In the genomic region with DNA sequence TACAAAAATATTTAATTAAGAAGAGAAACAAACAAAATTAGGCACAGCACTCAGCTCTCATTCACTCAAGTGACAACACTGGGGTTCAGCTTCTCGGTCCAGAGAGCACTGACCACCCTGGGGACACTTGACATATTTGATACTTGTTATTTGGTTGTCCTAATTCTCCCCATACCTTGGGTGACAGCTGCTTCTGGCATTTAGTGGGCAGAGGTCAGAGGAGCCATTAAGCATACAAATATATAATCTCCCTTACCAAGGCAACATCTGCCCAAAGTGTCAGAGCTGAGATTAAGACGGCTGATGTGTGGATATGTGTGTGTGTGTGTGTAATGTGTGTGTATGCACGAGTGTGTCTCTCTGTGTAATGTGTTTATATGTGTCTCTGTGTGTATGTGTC, we compare ENCODE assay signal across 35 mouse cellular contexts.
"Had no signal": no experiment of that assay in that cellular context is flagged by ENCODE, and none has a peak within 500 bp of the region (broad histone marks: within the 10 kb centered on the region; RNA-seq: fewer than 3 reads in every experiment).

No protein-coding gene starts in this region.

- ATAC-seq: hindbrain, embryonic 16.5 days; hindbrain, postnatal 0 days; inflammation-experienced regulatory T-cells, adult 6 months; intestine, embryonic 15.5 days; intestine, embryonic 16.5 days; intestine, postnatal 0 days had no signal

- H3K9ac ChIP-seq: heart, embryonic 12.5 days; heart, embryonic 13.5 days; heart, embryonic 15.5 days; hindbrain, embryonic 12.5 days; hindbrain, embryonic 13.5 days; hindbrain, embryonic 14.5 days; hindbrain, embryonic 15.5 days; intestine, embryonic 15.5 days; kidney, embryonic 15.5 days had no signal

- H3K4me1 ChIP-seq: hindbrain, embryonic 12.5 days; intestine, embryonic 15.5 days had no signal

- H3K27ac ChIP-seq: heart, adult 2 months; heart, embryonic 10.5 days; heart, embryonic 13.5 days; heart, embryonic 15.5 days; hindbrain, embryonic 12.5 days; hindbrain, embryonic 13.5 days; hindbrain, embryonic 14.5 days; hindbrain, embryonic 15.5 days; hindbrain, postnatal 0 days; intestine, embryonic 15.5 days; kidney, embryonic 15.5 days; kidney, postnatal 0 days; layer of hippocampus, adult 2 months had no signal

- H3K36me3 ChIP-seq: heart, embryonic 10.5 days; heart, embryonic 12.5 days; heart, embryonic 13.5 days; heart, embryonic 15.5 days; hindbrain, embryonic 12.5 days; hindbrain, embryonic 13.5 days; hindbrain, embryonic 15.5 days; intestine, embryonic 15.5 days; kidney, embryonic 15.5 days had no signal

- DNase-seq: heart, adult 2 months; heart, postnatal 10 days; heart, postnatal 14 days; heart, postnatal 36 days; heart, postnatal 4 days; kidney, adult 11 months; kidney, adult 18-20 months; kidney, adult 2 months; kidney, adult 8-10 months; kidney, adult 9 months; kidney, postnatal 10 days; kidney, postnatal 14 days; kidney, postnatal 25 days; kidney, postnatal 36 days; kidney, postnatal 4 days; layer of hippocampus, adult 9-11 months; layer of hippocampus, postnatal 36 days had no signal

- H3K4me3 ChIP-seq: heart, adult 2 months; heart, embryonic 10.5 days; heart, embryonic 12.5 days; heart, embryonic 13.5 days; heart, embryonic 15.5 days; hindbrain, embryonic 12.5 days; hindbrain, embryonic 13.5 days; hindbrain, embryonic 15.5 days; intestine, embryonic 15.5 days; kidney, embryonic 15.5 days; layer of hippocampus, adult 2 months had no signal

- H3K27me3 ChIP-seq: heart, embryonic 12.5 days; heart, embryonic 13.5 days; heart, embryonic 15.5 days; hindbrain, embryonic 12.5 days; hindbrain, embryonic 13.5 days; hindbrain, embryonic 15.5 days; intestine, embryonic 15.5 days; kidney, embryonic 15.5 days had no signal

- H3K4me2 ChIP-seq: heart, embryonic 11.5 days; heart, embryonic 12.5 days; heart, embryonic 13.5 days; heart, embryonic 15.5 days; hindbrain, embryonic 12.5 days; hindbrain, embryonic 13.5 days; hindbrain, embryonic 14.5 days; hindbrain, embryonic 15.5 days; intestine, embryonic 15.5 days; kidney, embryonic 15.5 days had no signal

- H3K9me3 ChIP-seq: heart, embryonic 10.5 days; heart, embryonic 12.5 days; heart, embryonic 13.5 days; heart, embryonic 15.5 days; hindbrain, embryonic 12.5 days; hindbrain, embryonic 13.5 days; hindbrain, embryonic 15.5 days; intestine, embryonic 15.5 days; kidney, embryonic 15.5 days had no signal
